Mouse (Mus musculus) cerebellum, adult 9-10 months (tissue): Measurements from ENCODE around the gene Ppp1r14d.
A peak's percentile ranks its signal among the peaks of the same experiment; 100 is the strongest.

ENCODE experiments used
- DNase-seq: peaks from one replicate; pipeline ENCODE4 v3.0.0; 2022

Ppp1r14d gene

GRCm38 (mm10) chr2:119236682-119237209, 7.0 kb upstream of the Ppp1r14d start:
- no peak for DNase-seq

GRCm38 (mm10) chr2:119209176-119209507, 20.6 kb downstream of the Ppp1r14d start:
- no peak for DNase-seq

GRCm38 (mm10) chr2:119208344-119209175, 21.1 kb downstream of the Ppp1r14d start, which contains the start of the genes Zfyve19 and Dnajc17:
TSS of gene Zfyve19 (plus strand) at chr2:119208617.
TSS of gene Dnajc17 (minus strand) at chr2:119208795.
- DNase-seq: peak; percentile 95

- DNase-seq: no peak
Observed at GRCm38 (mm10) chr2:119207961-119208343, 21.8 kb downstream of the Ppp1r14d start.

DNA sequence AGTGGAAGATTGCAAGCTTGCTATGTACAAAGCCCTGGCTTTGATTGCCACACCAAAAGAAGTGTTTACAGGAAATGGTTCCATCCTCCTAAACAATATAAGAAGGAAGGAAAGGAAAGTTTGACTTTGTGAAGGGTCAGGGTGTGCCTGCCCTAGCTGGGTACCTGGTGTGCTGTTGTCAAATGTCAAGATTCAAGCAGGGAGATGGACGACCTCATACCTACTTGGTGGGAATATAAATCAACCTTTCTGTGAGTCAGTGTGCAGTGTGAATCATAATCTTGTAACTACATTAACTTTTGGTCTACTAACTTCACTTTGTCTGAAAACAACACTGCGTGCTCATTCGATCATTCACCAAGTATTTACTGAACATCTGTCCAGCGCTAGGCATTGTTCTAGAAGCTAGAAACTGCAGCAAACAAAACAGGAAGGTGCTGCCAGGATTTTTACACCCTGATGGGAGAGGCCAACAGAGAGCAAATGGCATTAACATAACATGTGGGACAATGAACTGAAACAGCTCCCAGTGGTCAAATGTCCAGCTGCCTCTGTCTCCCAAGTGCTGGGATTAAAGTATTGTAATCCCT, 25.7 kb downstream of the Ppp1r14d start:
- no peak for DNase-seq

GRCm38 (mm10) chr2:119202914-119203453, 26.7 kb downstream of the Ppp1r14d start:
- no peak for DNase-seq

GRCm38 (mm10) chr2:119198934-119199333, 30.8 kb downstream of the Ppp1r14d start:
- DNase-seq: no peak

GRCm38 (mm10) chr2:119198049-119198448, 31.7 kb downstream of the Ppp1r14d start:
- no peak for DNase-seq

DNA sequence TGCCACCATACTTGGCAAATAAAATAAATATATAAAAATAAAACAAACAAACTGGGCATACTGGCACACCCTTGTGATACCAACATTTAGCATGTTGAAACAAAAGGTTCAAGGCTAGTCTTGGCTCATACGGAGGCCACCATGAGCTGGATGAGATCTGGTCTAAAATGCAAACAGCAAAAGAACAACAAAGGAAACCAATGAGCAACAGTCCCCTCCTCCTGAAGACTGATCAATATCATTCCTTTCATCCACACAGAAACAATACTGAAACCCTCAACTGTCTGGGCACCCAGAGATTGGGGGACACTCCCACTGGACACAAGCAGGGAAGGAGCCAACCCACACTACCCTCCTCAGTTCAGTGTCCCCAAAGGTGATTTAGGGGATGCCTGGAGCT, 32.2 kb downstream of the Ppp1r14d start:
- DNase-seq: no peak

DNA sequence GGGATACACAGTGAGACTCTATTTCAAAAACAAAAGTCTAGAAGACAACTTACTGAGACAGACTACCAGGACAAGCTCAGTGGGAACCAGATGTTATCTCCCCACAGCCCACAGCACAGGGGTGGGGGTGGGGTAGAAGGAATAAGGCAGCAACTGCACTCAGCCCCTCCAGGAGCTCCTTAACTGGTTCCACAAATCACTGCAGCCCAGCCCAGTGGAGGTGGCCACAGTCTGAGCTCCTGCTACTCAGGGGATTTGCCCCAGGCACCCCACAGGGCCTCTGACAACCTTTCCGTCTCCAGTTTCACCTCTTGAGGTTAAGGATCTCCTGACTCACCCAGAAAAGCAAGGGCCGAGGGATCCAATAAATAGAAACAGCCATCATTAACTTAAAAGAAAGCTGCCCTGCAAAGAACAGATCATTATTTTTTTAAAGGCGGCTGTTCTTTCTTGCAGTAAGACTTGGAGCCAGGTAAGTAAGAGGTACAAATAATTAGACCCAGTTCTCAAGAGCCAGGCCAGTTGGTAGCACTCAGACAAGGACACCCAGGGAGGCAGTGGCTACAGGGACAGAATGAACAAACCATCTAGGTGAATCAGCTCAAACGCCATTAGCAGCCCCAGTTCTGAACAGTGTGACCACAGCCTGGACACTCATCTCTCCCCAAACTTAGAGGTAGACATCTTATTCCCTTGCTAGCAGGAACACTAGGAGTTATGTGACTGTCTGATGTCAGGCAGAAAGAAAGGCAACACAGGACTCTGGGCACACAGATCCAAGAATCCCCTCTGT, 33.2 kb downstream of the Ppp1r14d start:
- DNase-seq: no peak

GRCm38 (mm10) chr2:119194140-119194539, 35.6 kb downstream of the Ppp1r14d start:
- no peak for DNase-seq

DNA sequence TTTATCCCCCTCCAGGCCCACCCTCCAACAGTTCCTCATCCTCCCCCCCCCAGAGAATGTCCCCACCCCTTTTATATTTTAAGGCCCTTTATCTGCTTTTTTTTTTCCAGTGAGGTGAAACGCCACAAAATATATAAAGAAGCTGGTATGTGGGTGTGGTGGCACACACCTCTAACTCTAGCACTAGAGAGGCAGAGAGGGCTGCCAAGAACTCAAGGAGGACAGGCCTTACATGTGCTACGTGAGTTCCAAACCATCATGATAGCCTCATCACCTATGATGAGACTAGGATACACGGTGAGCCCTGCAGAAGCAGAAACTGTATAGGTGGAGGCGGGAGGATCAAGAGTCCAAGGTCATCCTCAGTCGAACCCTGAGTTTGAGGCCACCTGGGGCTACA, 38.7 kb downstream of the Ppp1r14d start:
- no peak for DNase-seq

DNA sequence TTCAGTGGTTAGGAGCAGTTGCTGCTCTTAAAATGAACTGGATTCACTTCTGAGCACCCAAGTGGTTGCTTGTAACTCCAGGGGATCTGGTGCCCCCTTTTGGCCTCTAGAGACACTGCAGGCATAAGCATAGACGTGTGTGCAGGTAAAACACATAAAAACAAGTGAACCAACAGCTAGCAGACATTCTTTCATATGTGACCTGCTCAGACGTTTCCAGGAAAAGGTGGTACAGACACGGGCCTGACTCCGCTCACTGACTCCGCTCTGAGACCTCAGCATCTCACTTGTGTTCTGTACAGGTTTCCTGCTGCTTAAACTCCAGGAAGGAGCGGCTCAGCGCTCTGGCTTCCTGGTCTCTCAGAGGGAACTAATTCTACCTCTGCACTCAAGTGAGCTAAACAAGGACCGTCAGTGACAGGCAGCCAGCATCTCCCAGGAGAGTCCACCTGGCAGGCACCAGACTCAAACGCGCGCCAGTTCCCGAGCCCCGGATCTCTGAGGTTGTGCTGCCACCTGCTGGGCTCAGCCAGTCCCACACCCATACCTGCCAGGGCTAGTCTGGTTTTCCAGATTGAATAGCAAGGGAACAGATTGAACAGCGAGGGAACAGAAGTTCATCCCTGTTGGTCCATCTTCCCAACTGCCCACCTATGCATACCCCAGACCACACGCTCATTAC, 40.5 kb downstream of the Ppp1r14d start:
- DNase-seq: peak; percentile 91

DNA sequence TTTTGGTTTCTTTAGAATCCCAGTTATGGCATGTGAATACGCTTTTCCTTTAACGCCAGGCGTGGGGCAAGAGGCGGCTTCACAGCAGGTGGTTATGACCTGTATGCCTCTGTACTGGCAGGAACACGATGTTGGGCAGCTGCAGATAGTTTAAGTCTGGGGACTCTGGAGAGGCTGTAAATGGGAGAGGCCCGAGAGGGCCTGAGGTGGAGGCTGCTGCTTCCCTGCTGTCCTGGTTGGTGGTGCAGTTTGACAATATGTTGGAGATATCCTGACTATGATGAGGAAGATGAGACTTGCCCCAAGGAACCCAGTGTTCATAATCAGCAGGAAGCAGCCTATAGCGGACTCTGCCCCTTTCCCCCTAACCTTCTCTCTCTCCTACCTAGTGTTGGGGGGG, 46.8 kb downstream of the Ppp1r14d start:
- no peak for DNase-seq

- no peak for DNase-seq
Observed at GRCm38 (mm10) chr2:119177384-119177939, 52.2 kb downstream of the Ppp1r14d start.

DNA sequence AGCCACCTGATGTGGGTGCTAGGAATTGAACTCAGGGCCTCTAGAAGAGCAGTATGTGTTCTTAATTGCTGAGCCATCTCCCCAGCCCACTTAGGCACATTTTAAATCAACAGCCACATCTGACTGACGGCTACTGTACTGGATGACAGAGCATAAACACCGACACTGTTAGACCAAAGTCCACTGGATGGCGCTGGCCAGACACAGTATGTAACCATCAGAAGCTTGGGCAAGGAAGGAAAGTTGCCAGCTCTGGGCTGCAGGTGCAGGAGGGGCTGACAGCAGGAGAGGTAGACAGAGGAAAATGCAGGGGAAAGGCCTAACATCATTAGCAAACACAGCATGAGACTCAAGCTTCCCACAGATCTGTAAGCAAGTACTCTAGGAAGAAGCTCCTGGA, 52.9 kb downstream of the Ppp1r14d start:
- no peak for DNase-seq

- no peak for DNase-seq
Observed at GRCm38 (mm10) chr2:119175614-119176013, 54.1 kb downstream of the Ppp1r14d start.

- DNase-seq: no peak
Observed at GRCm38 (mm10) chr2:119174866-119175265, 54.8 kb downstream of the Ppp1r14d start.

- no peak for DNase-seq
Observed at GRCm38 (mm10) chr2:119173991-119174651, 55.6 kb downstream of the Ppp1r14d start, which contains the start of gene Gm14137. TSS of gene Gm14137 (plus strand) at chr2:119174509.

- no peak for DNase-seq
Observed at GRCm38 (mm10) chr2:119172862-119173576, 56.7 kb downstream of the Ppp1r14d start.

- DNase-seq: no peak
Observed at GRCm38 (mm10) chr2:119172446-119172845, 57.3 kb downstream of the Ppp1r14d start.
